Mouse (Mus musculus) C2C12 (cell line): ENCODE data around the gene Mtg1. TPM values are rescaled to one million over a fixed set of nuclear protein-coding genes. Genes with fewer than 3 reads are reported as not detected.

Experiments used
- H3K27me3 ChIP-seq: one replicate; pipeline ENCODE4 v1.6.1; 2011; ENCODE audit not compliant: control insufficient read depth, insufficient read depth, insufficient read length
- H3K36me3 ChIP-seq: one replicate; pipeline ENCODE4 v1.6.1; 2011; ENCODE audit not compliant: control insufficient read depth, insufficient read depth
- H3K4me3 ChIP-seq: one replicate; pipeline ENCODE4 v1.5.1; 2011; ENCODE audit warnings: mild to moderate bottlenecking, control low read depth; ENCODE audit not compliant: poor library complexity, insufficient read depth, severe bottlenecking
- H3K79me2 ChIP-seq: one replicate; pipeline ENCODE4 v1.6.1; 2011; ENCODE audit not compliant: control insufficient read depth, insufficient read depth
- H3K79me3 ChIP-seq: one replicate; pipeline ENCODE4 v1.6.1; 2011; ENCODE audit warnings: low read depth, control low read depth
- H3ac ChIP-seq: one replicate; pipeline ENCODE3; 2011; ENCODE audit warnings: low read depth; ENCODE audit not compliant: control insufficient read depth, insufficient read length
- CEBPB ChIP-seq: IDR thresholded peaks from one replicate; pipeline ENCODE4 v1.6.1; 2011; ENCODE audit warnings: low read depth, mild to moderate bottlenecking, control low read depth, moderate library complexity
- CTCF ChIP-seq: IDR thresholded peaks from one replicate; pipeline ENCODE4 v1.5.1; 2011; ENCODE audit not compliant: control insufficient read depth, insufficient read depth, insufficient read length
- FOSL1 ChIP-seq: IDR thresholded peaks from one replicate; pipeline ENCODE4 v1.8.0; 2011; ENCODE audit warnings: mild to moderate bottlenecking, low read length; ENCODE audit not compliant: poor library complexity, insufficient read depth, severe bottlenecking
- MAX ChIP-seq: IDR thresholded peaks from one replicate; pipeline ENCODE4 v1.6.1; 2011; ENCODE audit warnings: mild to moderate bottlenecking, control low read depth
- MYOD1 ChIP-seq: IDR thresholded peaks from one replicate; pipeline ENCODE4 v1.6.1; 2011; ENCODE audit warnings: low read depth; ENCODE audit not compliant: control insufficient read depth, insufficient read length
- MYOG ChIP-seq: IDR thresholded peaks from one replicate; pipeline ENCODE4 v1.6.1; 2011; ENCODE audit not compliant: control insufficient read depth, insufficient read length; ENCODE audit errors: extremely low read depth
- USF1 ChIP-seq: IDR thresholded peaks from one replicate; pipeline ENCODE4 v1.6.1; 2011; ENCODE audit warnings: low read depth, mild to moderate bottlenecking, control low read depth, moderate library complexity
- polyA plus RNA-seq: library from polyadenylated mRNA; unstranded; fragments of >200 nt; fragmentation: generic; extraction: Trizol; gene quantifications from one replicate; pipeline ENCODE4 v1.2.1, GENCODE M21; 2012; ENCODE audit warnings: missing spikeins

Mtg1 gene
- polyA plus RNA-seq, 1 experiment = 16.9 TPM

DNA sequence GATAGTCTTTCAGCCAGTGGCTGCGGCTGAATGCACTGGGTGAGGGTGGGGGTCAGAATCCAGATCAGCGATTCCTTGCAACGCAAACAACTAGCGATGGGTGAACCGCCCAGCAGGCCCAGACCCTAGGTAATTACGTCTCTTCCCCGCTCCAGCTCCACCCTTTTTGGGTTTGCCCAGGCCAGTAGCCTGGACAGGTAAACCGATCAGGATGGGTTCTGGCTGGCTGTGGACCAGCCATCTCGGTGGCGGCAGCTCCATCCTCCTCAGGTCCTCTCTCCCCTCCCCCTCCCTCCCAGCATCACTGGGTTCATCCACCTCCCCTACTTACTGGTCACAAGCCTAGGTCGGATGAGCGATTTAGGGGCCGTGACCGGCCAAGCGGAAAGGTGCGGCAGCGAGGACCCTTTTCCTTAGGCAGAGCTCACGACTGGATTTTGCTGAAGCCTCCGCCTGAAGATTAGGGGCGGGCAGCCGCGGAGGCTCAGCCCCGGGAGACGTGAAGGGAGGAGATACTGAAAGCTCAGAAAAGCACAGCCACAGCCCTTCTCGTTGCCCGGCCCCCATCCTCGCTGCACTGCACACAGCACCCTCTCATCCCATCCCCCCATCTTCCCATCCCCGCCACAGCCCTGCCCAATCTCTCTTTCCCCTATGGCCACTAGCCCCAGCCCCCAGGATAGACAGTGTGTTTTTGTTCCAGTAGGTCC, 17.0 kb downstream of the Mtg1 start, which contains the start of gene Sprn:
TSS of gene Sprn (minus strand) at position 660 of the 710 bp plus-strand sequence.
- Histone ChIP-seq H3K79me3 (no peaks in the 10 kb centered on the region), H3ac (no peak within 1 kb of the TSS), H3K4me3 (no peak within 1 kb of the TSS), H3K79me2 (no peaks in the 10 kb centered on the region), H3K36me3 (no peaks in the 10 kb centered on the region), H3K27me3 (no peaks in the 10 kb centered on the region)
- TF ChIP-seq CEBPB = no peak
- no peak for TF ChIP-seq MYOG
- TF ChIP-seq USF1 = no peak
- no peak for TF ChIP-seq MAX
- no peak for TF ChIP-seq FOSL1
- TF ChIP-seq CTCF = no peak
- no peak for TF ChIP-seq MYOD1

DNA sequence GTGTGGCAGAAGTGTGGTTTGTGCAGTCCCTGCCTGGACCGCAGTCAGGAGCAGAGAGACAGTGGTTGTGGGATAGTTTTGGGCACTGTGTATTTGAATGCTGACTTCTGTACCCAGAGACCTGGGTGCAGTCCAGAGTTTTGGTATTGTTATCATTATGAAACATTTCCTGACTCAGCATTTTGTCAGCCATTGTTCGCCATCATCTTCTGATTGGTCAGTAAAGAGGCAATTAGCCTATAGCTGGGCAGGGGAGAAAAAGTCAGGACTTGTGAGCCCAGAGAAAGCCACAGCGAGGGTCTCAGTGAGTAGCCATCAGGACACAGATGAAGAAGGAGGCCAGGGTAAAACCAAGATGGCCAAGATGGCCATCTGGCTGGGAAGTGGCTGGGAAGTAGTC, 23.0 kb downstream of the Mtg1 start:
- no peak overlapping the region for H3K4me3 ChIP-seq
- no peaks in the 10 kb centered on the region for H3K79me2 ChIP-seq
- H3K27me3 ChIP-seq = peaks cover 4% of the 10 kb centered on the region
- H3K36me3 ChIP-seq = no peaks in the 10 kb centered on the region
- no peak overlapping the region for H3ac ChIP-seq
- H3K79me3 ChIP-seq = no peaks in the 10 kb centered on the region
- TF ChIP-seq MAX (no peak), CEBPB (no peak), FOSL1 (no peak), USF1 (no peak), MYOD1 (no peak), CTCF (no peak), MYOG (no peak)

- Histone ChIP-seq H3K27me3 (peaks cover 4% of the 10 kb centered on the region), H3ac (no peak within 1 kb of the TSS), H3K79me2 (no peaks in the 10 kb centered on the region), H3K36me3 (no peaks in the 10 kb centered on the region), H3K79me3 (no peaks in the 10 kb centered on the region), H3K4me3 (no peak within 1 kb of the TSS)
- TF ChIP-seq FOSL1 (no peak), CTCF (no peak), USF1 (no peak), CEBPB (no peak), MYOD1 (no peak), MAX (no peak), MYOG (no peak)
These were observed 27.3 kb downstream of the Mtg1 start, which contains the start of gene Olfr522 for GRCm38 (mm10) chr7:140164664-140165063. TSS of gene Olfr522 (minus strand) at chr7:140164764.

DNA sequence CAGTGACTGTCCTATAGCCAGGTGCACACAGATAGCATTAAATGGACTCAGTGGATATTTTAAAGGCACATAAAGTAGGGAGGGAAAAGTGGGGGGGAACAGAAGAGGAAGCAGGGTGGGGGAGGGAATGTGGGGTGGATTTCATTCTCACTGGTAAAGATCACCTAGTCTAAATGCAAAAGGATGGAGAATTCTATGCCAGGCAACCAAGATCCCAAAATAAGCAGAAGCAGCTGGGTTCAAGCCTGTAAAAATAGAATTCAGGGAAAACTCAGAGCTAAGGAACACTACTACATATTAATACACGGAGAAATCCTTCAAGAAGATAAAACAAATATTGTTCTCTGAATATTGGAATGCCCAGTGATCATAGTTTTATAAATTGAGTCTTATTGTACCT, 30.6 kb downstream of the Mtg1 start:
- Histone ChIP-seq H3K79me3 (no peaks in the 10 kb centered on the region), H3K36me3 (no peaks in the 10 kb centered on the region), H3K4me3 (no peak overlapping the region), H3K27me3 (no peaks in the 10 kb centered on the region), H3ac (no peak overlapping the region), H3K79me2 (no peaks in the 10 kb centered on the region)
- TF ChIP-seq USF1 (no peak), MAX (no peak), MYOD1 (no peak), MYOG (no peak), CEBPB (no peak), CTCF (no peak), FOSL1 (no peak)

- Histone ChIP-seq H3K4me3 (no peak overlapping the region), H3K27me3 (no peaks in the 10 kb centered on the region), H3ac (no peak overlapping the region), H3K36me3 (no peaks in the 10 kb centered on the region), H3K79me3 (no peaks in the 10 kb centered on the region), H3K79me2 (no peaks in the 10 kb centered on the region)
- TF ChIP-seq USF1 (no peak), CEBPB (no peak), FOSL1 (no peak), CTCF (no peak), MYOG (no peak), MAX (no peak), MYOD1 (no peak)
These were observed 32.0 kb downstream of the Mtg1 start for GRCm38 (mm10) chr7:140169386-140169785.

DNA sequence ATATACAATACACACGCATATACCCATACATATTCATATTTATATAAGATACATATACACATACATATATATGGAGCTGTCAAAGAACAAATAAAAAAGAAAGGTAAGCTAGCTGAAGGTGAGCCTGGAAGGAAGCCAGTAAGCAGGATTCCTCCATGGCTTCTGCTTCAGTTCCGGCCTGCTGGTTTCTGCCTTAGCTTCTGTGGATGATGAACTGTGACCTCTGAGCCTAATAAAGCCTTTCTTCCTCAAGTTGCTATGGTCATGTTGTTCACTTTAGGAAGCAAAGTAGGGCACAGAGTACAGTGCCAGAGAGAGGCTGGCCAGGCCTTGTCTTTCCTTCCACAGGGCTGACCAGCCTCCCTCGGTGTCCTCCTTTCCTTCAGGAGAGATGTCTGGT, 33.5 kb downstream of the Mtg1 start:
- H3K79me3 ChIP-seq = no peaks in the 10 kb centered on the region
- H3K4me3 ChIP-seq = no peak overlapping the region
- no peaks in the 10 kb centered on the region for H3K27me3 ChIP-seq
- no peaks in the 10 kb centered on the region for H3K36me3 ChIP-seq
- H3ac ChIP-seq = no peak overlapping the region
- TF ChIP-seq MAX (no peak), MYOD1 (no peak), FOSL1 (no peak), CTCF (no peak), CEBPB (no peak), MYOG (no peak), USF1 (no peak)
- H3K79me2 ChIP-seq = no peaks in the 10 kb centered on the region
